Mouse (Mus musculus): Measurements from ENCODE around the gene Usp12. TPM values are rescaled to one million over a fixed set of nuclear protein-coding genes. Genes with fewer than 3 reads are reported as not detected.
A peak's percentile ranks its signal among the peaks of the same experiment; 100 is the strongest.

Usp12 gene
- polyA plus RNA-seq, 1 experiment from 2014 or later = 13.0 TPM

GRCm38 (mm10) chr5:146832435-146832768, 37.6 kb upstream of the Usp12 start:
- no peak for ATAC-seq (ENCODE audit: insufficient number of reproducible peaks, insufficient read depth, low FRiP score, low TSS enrichment, low read depth)
- 53% methylated on average over 7 of the region's 7 CpGs for WGBS
- peaks cover 15% of the 10 kb centered on the region for H3K4me1 ChIP-seq

DNA sequence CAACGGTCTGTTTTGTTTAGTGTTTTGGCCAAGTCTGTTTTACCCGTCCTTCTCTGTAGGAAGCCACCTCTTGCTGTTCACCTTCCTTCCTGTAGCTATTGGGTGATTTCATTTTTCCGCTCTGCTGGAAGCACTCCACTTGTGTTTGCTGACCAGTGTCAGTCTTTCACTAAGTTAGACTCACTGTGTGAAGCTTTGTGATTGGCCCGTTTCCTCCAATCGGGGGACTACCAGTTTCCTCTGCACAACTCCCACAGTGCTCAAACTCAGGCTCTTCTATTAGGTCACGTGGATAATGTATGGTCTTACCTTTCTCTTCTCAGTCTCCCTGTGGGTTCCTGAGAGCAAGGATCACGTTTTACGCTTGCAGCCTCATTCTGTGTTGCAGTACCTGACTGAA, 34.7 kb upstream of the Usp12 start:
- Histone ChIP-seq H3K9ac (no peak overlapping the region), H3K4me1 (peaks cover 13% of the 10 kb centered on the region), H3K4me3 (no peak overlapping the region), H3K4me2 (no peak overlapping the region), H3K27ac (no peak overlapping the region), H3K27me3 (no peaks in the 10 kb centered on the region), H3K9me3 (no peaks in the 10 kb centered on the region), H3K36me3 (peaks cover 5% of the 10 kb centered on the region)
- WGBS = 45% methylated on average over 8 of the region's 8 CpGs
- no peak for ATAC-seq (ENCODE audit: insufficient number of reproducible peaks, insufficient read depth, low FRiP score, low TSS enrichment, low read depth)

More at GRCm38 (mm10) chr5:146832435-146832768, 37.6 kb upstream of the Usp12 start:
- Histone ChIP-seq H3K36me3 (peaks cover 34% of the 10 kb centered on the region), H3K9me3 (no peaks in the 10 kb centered on the region), H3K4me3 (peak overlapping the region; percentile 94), H3K27ac (peak overlapping the region; percentile 85), H3K27me3 (no peaks in the 10 kb centered on the region), H3K4me2 (peak overlapping the region; percentile 79), H3K9ac (peak overlapping the region; percentile 98)

- Histone ChIP-seq H3K27ac (no peak overlapping the region), H3K4me2 (no peak overlapping the region), H3K36me3 (no peaks in the 10 kb centered on the region), H3K9me3 (no peaks in the 10 kb centered on the region), H3K4me3 (no peak overlapping the region), H3K4me1 (no peaks in the 10 kb centered on the region), H3K9ac (no peak overlapping the region), H3K27me3 (no peaks in the 10 kb centered on the region)
- ATAC-seq (ENCODE audit: insufficient number of reproducible peaks, insufficient read depth, low FRiP score, low TSS enrichment, low read depth) = no peak
- 74% methylated on average over 5 of the region's 5 CpGs for WGBS
Observed at GRCm38 (mm10) chr5:146823005-146823404, 28.2 kb upstream of the Usp12 start.

GRCm38 (mm10) chr5:146818906-146819623, 24.3 kb upstream of the Usp12 start:
- Histone ChIP-seq H3K27me3 (no peaks in the 10 kb centered on the region), H3K4me1 (no peaks in the 10 kb centered on the region), H3K9ac (no peak overlapping the region), H3K9me3 (no peaks in the 10 kb centered on the region), H3K27ac (no peak overlapping the region), H3K36me3 (no peaks in the 10 kb centered on the region), H3K4me2 (no peak overlapping the region), H3K4me3 (no peak overlapping the region)
- ATAC-seq (ENCODE audit: insufficient number of reproducible peaks, insufficient read depth, low FRiP score, low TSS enrichment, low read depth) = no peak
- 83% methylated on average over 8 of the region's 8 CpGs for WGBS

DNA sequence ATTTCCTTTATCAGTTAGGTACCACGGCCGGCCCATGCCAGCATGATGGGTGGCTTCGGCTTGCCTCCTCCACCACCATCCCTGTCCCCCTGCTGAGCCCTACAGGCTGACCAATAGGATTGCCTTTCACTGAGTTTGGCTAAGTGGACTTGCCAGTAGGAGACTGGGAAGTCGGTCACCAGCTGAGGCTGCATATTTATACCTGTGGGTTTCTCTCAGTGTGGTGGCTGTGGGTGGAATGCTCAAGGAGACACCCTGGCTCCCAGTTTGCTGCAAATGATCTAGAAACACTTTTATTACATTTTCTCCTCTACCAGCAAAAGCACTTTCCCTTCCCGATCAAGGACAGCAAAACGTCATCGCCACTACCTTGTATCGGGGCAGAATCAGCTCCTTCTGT, 22.8 kb upstream of the Usp12 start:
- Histone ChIP-seq H3K9me3 (peaks cover 3% of the 10 kb centered on the region; the same call in 1 of the 2 replicates), H3K9ac (no peak overlapping the region), H3K4me2 (no peak overlapping the region), H3K4me1 (no peaks in the 10 kb centered on the region), H3K4me3 (no peak overlapping the region), H3K27me3 (no peaks in the 10 kb centered on the region), H3K27ac (no peak overlapping the region), H3K36me3 (no peaks in the 10 kb centered on the region)
- 85% methylated on average over 8 of the region's 8 CpGs for WGBS
- no peak for ATAC-seq (ENCODE audit: insufficient number of reproducible peaks, insufficient read depth, low FRiP score, low TSS enrichment, low read depth)

DNA sequence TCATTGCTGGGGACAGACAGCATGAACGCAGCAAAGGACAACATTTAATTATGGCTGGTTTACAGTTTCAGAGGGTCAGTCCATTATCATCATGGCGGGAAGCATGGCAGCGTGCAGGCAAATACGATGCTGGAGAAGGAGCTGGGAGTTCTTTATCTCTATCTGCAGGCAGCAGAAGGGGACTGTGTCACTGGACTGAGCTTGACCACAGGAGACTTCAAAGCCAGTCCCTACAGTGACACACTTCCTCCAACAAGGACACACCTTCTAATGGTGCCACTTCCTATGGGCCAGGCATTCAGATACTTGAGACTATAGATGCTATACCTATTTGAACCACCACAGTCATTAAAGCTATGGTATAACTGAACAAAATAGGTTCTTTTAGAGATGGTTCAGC, 20.6 kb upstream of the Usp12 start:
- no peaks in the 10 kb centered on the region for H3K36me3 ChIP-seq
- H3K27ac ChIP-seq = no peak overlapping the region
- H3K27me3 ChIP-seq = no peaks in the 10 kb centered on the region
- peaks cover 3% of the 10 kb centered on the region; the same call in 1 of the 2 replicates for H3K9me3 ChIP-seq
- WGBS = 67% methylated on average over 4 of the region's 4 CpGs
- no peak overlapping the region for H3K4me3 ChIP-seq
- no peak overlapping the region for H3K4me2 ChIP-seq
- no peak overlapping the region for H3K9ac ChIP-seq
- no peak for ATAC-seq (ENCODE audit: insufficient number of reproducible peaks, insufficient read depth, low FRiP score, low TSS enrichment, low read depth)
- no peaks in the 10 kb centered on the region for H3K4me1 ChIP-seq

GRCm38 (mm10) chr5:146813421-146813820, 18.6 kb upstream of the Usp12 start:
- ATAC-seq (ENCODE audit: insufficient number of reproducible peaks, insufficient read depth, low FRiP score, low TSS enrichment, low read depth) = no peak
- H3K27ac ChIP-seq = no peak overlapping the region

GRCm38 (mm10) chr5:146812866-146813265, 18.1 kb upstream of the Usp12 start:
- Histone ChIP-seq H3K4me3 (no peak overlapping the region), H3K4me1 (no peaks in the 10 kb centered on the region), H3K9me3 (peaks cover 3% of the 10 kb centered on the region; the same call in 1 of the 2 replicates), H3K27ac (no peak overlapping the region), H3K27me3 (no peaks in the 10 kb centered on the region), H3K36me3 (no peaks in the 10 kb centered on the region), H3K9ac (no peak overlapping the region), H3K4me2 (no peak overlapping the region)
- 90% methylated on average over 5 of the region's 5 CpGs for WGBS
- ATAC-seq (ENCODE audit: insufficient number of reproducible peaks, insufficient read depth, low FRiP score, low TSS enrichment, low read depth) = no peak

More at GRCm38 (mm10) chr5:146813421-146813820, 18.6 kb upstream of the Usp12 start:
- H3K4me3 ChIP-seq = no peak overlapping the region
- no peak overlapping the region for H3K4me2 ChIP-seq
- H3K36me3 ChIP-seq = no peaks in the 10 kb centered on the region
- H3K9me3 ChIP-seq = peaks cover 3% of the 10 kb centered on the region; the same call in 1 of the 2 replicates
- H3K27me3 ChIP-seq = no peaks in the 10 kb centered on the region
- whole genome bisulfite sequencing = 86% methylated on average over 4 of the region's 4 CpGs
- H3K9ac ChIP-seq = no peak overlapping the region
- no peaks in the 10 kb centered on the region for H3K4me1 ChIP-seq

- no peak overlapping the region for H3K4me3 ChIP-seq
- 77% methylated on average over 5 of the region's 5 CpGs for WGBS
- H3K9me3 ChIP-seq = peaks cover 3% of the 10 kb centered on the region; the same call in 1 of the 2 replicates
- peaks cover 5% of the 10 kb centered on the region; the same call in 1 of the 2 replicates for H3K4me1 ChIP-seq
- no peak for ATAC-seq (ENCODE audit: insufficient number of reproducible peaks, insufficient read depth, low FRiP score, low TSS enrichment, low read depth)
- no peak overlapping the region for H3K9ac ChIP-seq
- no peak overlapping the region for H3K27ac ChIP-seq
- no peak overlapping the region for H3K4me2 ChIP-seq
- H3K36me3 ChIP-seq = no peaks in the 10 kb centered on the region
- no peaks in the 10 kb centered on the region for H3K27me3 ChIP-seq
Observed at GRCm38 (mm10) chr5:146809951-146810350, 15.1 kb upstream of the Usp12 start.

GRCm38 (mm10) chr5:146806004-146806430, 11.2 kb upstream of the Usp12 start:
- no peak for ATAC-seq (ENCODE audit: insufficient number of reproducible peaks, insufficient read depth, low FRiP score, low TSS enrichment, low read depth)
- no peaks in the 10 kb centered on the region for H3K36me3 ChIP-seq
- peaks cover 5% of the 10 kb centered on the region; the same call in 1 of the 2 replicates for H3K4me1 ChIP-seq
- H3K4me2 ChIP-seq = no peak overlapping the region
- no peak overlapping the region for H3K4me3 ChIP-seq
- no peak overlapping the region for H3K9ac ChIP-seq
- H3K27ac ChIP-seq = no peak overlapping the region
- no peaks in the 10 kb centered on the region for H3K27me3 ChIP-seq
- 62% methylated on average over 8 of the region's 8 CpGs for WGBS
- peaks cover 6% of the 10 kb centered on the region; the same call in 1 of the 2 replicates for H3K9me3 ChIP-seq

- no peak for ATAC-seq (ENCODE audit: insufficient number of reproducible peaks, insufficient read depth, low FRiP score, low TSS enrichment, low read depth)
- no peaks in the 10 kb centered on the region for H3K36me3 ChIP-seq
- 59% methylated on average over 9 of the region's 9 CpGs for WGBS
- H3K4me2 ChIP-seq = no peak overlapping the region
- H3K9me3 ChIP-seq = peaks cover 6% of the 10 kb centered on the region; the same call in 1 of the 2 replicates
- no peak overlapping the region for H3K27ac ChIP-seq
- no peak overlapping the region for H3K9ac ChIP-seq
- no peaks in the 10 kb centered on the region for H3K27me3 ChIP-seq
- no peak overlapping the region for H3K4me3 ChIP-seq
- peaks cover 6% of the 10 kb centered on the region for H3K4me1 ChIP-seq
Observed at GRCm38 (mm10) chr5:146798031-146798430, 3.2 kb upstream of the Usp12 start.

DNA sequence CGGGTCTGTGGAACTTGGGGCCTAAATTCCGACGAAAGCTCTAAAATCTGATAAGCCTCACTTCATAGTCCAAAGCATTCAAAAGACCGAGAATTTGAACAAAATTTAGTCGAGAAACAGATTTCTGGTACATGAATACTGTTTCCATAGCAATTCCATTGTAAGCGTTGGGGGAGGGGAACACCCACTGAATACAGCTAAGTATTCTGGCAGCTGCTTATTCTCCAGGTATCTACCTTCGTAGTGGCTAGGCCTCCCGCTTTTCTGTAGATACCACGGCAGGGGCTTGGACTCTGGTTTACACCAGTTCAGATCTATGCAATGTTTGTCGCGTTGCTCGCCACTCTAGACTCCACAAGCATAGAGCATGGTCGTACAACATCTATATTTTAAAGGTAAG, 922 bp upstream of the Usp12 start:
- H3K4me2 ChIP-seq = no peak overlapping the region
- 70% methylated on average over 13 of the region's 13 CpGs for WGBS
- no peak overlapping the region for H3K9ac ChIP-seq
- H3K27me3 ChIP-seq = no peaks in the 10 kb centered on the region
- H3K36me3 ChIP-seq = no peaks in the 10 kb centered on the region
- no peak overlapping the region for H3K4me3 ChIP-seq
- H3K9me3 ChIP-seq = no peaks in the 10 kb centered on the region
- H3K27ac ChIP-seq = no peak overlapping the region
- ATAC-seq (ENCODE audit: insufficient number of reproducible peaks, insufficient read depth, low FRiP score, low TSS enrichment, low read depth) = no peak
- peaks cover 25% of the 10 kb centered on the region for H3K4me1 ChIP-seq

All from embryonic facial prominence, embryonic 13.5 days (tissue).